Mouse (Mus musculus) thymus, postnatal 0 days (tissue): ENCODE data around the gene Stxbp4. TPM values are rescaled to one million over a fixed set of nuclear protein-coding genes. Genes with fewer than 3 reads are reported as not detected.

Experiments used
- DNase-seq: peaks from one replicate; pipeline ENCODE4 v3.0.0-alpha.2; 2015; ENCODE audit warnings: low spot score
- polyA plus RNA-seq: library from polyadenylated mRNA; unstranded; fragments of >200 nt; fragmentation: Nextera tagmentation; extraction: Ambion mirVana; gene quantifications from 2 replicates; pipeline ENCODE4 v1.2.1, GENCODE M21; 2015

Stxbp4 gene
- polyA plus RNA-seq, 1 experiment from 2014 or later: 6.3 TPM

DNA sequence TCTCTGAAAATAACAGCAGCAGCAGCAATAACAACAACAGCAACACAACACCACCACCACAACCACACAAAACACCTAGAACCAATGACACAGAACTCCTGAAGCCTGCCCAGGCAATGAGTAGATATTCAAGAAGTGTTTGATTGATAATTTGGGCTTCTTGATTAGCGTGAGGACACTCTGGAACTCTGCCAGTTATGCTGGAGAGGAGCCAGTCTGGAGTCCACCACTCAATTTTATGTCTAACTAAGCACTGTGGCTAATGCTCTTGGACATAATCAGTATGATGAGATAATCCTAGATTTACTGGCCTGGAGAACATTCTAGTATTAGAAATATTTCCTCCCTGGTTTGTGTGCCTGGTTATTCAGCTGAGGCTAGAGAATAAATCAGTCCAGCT, 156.1 kb downstream of the Stxbp4 start:
- DNase-seq: no peak

DNA sequence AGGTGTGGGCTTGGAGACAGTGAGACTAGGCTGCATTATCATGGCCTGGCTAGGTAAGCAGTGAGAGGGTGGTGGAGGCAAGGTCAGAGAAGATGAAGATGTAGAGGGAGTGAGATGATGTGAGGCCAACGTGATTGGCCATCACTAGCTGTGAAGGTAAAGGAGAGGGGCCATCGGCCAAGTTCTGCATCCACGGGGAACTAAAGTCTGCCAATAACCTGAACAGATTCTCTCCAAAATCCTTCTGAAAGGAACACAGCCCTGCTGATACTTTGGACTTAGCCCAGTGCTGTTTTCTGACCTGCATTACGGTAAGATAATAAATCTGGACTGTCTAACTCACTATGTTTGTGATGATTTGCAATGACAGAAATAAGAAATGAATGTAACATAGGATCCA, 167.6 kb downstream of the Stxbp4 start:
- DNase-seq: no peak

DNA sequence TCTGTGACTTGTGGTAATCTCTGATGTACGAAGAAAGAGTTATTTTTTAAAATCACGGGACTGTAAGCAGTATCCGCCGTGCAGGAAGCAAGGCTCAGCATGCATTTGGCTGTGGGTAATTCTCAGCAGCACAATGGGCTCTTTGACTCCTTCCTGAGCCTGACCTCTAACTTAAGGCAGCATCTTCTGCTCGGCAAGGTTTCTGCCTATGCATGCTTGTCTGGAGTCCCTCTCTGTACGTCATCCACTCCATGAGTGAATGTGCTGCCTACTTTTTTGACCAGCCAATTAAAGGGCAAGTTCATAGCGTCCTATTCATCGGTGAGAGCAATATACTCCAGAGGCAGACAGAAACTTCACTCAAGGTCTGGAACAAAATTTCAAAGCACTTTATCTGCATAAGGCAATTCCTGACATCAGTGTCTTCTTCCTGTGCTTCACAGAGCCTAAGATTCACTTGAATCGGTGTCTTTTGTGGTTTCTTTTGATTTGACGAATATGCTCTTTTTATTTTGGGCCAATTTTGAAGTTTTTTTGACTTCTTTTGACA, 173.8 kb downstream of the Stxbp4 start:
- DNase-seq: no peak

DNA sequence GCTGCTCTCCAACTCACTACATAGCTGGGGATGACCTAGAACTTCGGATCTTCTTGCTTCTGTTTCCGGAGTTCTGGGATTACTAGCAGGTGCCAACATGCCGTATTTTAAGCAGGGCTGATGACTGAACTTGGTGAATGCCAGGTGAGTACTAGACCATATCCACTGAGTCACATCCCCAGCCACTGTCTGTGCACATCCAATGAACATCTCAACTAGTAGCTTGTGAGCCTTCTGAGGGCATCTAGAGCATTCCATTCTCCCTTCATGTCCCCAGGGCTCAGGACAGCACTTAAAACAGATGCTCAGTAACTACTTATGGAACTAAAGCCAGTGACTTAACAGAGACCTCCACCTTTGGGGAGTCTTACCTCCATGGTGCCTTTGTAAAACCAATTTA, 177.4 kb downstream of the Stxbp4 start:
- DNase-seq: no peak

DNA sequence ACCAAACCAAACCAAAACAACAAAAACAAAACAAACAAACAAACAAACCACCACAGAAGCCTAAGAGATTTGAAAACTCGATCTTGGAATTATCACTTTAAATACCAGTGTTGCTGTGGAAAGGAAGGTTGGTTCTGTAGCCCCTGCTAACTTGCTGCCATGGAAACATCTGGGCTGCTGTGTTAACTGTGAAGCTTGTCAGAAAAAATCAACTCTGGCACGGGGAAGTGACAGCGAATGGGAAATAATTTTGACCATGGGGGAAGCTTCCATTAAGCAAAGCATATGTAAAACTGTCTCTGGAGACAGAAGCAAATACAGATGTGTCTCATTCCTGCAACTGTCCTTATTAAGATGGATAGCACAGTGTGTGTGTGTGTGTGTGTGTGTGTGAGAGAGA, 185.8 kb downstream of the Stxbp4 start:
- DNase-seq: no peak

DNA sequence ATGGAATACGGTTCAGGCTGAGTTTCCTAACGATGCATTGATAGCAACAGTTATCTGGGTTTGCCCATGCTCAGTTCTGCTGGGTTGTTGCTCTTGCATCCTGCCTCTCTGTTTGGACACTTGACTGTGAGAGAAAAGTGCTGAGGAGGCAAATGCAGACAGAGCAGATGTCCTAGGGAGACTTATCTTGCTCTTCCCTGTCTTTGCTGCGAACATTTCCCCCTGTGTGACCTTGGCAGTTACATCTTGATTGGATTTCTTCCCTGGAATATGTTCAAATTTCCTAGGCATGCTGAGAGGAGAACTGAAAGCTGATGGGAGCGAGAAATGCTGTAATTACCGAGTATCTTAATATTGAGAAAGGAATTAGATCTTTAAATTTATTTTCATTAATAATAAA, 186.4 kb downstream of the Stxbp4 start:
- no peak for DNase-seq

DNA sequence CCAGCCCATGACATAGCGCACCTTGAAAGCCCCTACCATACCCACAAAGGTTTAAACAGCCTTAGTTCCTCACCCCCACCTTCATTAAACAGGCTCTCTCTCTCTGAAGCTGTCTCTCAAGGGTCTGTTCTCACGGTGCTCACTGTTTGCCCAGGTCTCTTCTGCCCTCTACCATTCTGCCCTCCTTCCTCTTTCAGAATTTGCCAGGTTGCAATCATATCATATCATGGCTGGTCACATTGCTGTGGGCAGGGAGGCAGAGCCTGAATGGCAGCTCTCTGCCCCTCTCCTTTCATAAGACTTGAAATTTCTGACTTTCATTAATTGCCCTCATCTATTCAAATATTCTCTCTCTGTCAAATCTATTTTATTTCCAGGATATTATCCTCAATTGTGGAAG, 195.4 kb downstream of the Stxbp4 start:
- DNase-seq: no peak

DNA sequence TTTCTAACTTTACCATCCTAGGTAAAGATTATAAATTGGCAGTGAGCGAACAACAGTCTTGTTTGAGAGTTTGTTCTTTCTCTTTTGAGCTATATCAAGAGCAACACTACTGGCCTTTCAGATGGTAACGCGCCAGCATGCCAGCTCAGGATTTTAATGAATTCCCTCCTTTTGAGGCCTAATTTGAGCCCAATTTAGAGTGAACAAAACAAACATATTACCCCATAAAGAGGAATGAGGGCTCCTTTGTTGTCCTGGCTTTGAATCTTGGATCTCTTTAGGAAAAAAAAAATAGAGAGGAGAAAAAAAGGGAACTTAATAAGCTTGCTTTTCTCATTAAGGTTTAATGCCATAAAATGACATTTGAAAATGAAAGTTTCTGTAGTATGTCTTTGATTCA, 197.0 kb downstream of the Stxbp4 start:
- DNase-seq: no peak

DNA sequence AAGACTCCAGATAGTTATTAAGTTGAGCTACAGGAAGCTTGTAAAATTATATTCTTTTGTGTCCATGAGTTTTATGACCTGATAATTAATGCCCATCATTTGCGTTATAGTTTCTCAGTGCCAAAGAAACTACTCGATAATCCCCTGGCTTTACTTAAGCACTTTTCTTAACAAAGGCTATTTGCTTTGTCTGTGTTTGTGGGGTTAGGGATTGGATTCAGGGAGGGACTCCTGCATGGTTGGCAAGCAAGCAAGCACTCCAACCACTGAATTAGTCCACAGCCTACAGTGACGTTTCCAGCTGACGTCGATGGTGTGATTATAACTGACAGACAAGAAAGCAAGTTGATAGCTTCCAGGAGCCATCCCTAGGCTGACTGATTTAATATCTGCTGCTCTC, 199.1 kb downstream of the Stxbp4 start:
- no peak for DNase-seq

Other genes with a start within 250 kb of the Stxbp4 start
- 0.72 and 0.85 TPM in 2 replicates for gene Hlf, start 247.2 kb downstream of the Stxbp4 start, polyA plus RNA-seq
- 23.2 and 31.1 TPM in 2 replicates for gene Cox11, start 89 bp upstream of the Stxbp4 start, polyA plus RNA-seq
- gene Tom1l1, start 50.3 kb upstream of the Stxbp4 start, polyA plus RNA-seq: 9.2 and 9.9 TPM in 2 replicates